Mouse (Mus musculus) olfactory bulb, adult 2 months (tissue): ENCODE measurements at regions not wholly inside any gene's neighbourhood (a gene's known extent, or its start where the extent isn't known, plus 50 kb on each side); places are given as distances from the start of the nearest gene placed in this dataset.

ENCODE experiments used
- H3K27ac ChIP-seq: fragments of 200-500 bp; 2 replicates; pipeline ENCODE4 v1.5.1; 2012; ENCODE audit warnings: low read depth, low read length; ENCODE audit not compliant: insufficient read depth
- H3K4me1 ChIP-seq: fragments of 200-500 bp; 2 replicates; pipeline ENCODE4 v1.6.1; 2012; ENCODE audit warnings: low read length; ENCODE audit not compliant: control insufficient read depth, insufficient read depth
- H3K4me3 ChIP-seq: fragments of 200-500 bp; 2 replicates; pipeline ENCODE4 v1.5.1; 2012; ENCODE audit warnings: mild to moderate bottlenecking, low read depth, low read length, moderate library complexity; ENCODE audit not compliant: insufficient read depth
- CTCF ChIP-seq: fragments of 200-500 bp; IDR thresholded peaks from 2 replicates; pipeline ENCODE4 v1.5.1; 2012; ENCODE audit warnings: low read depth, mild to moderate bottlenecking, low read length, moderate library complexity; ENCODE audit not compliant: insufficient read depth
- POLR2A ChIP-seq: fragments of 200-500 bp; IDR thresholded peaks from 2 replicates; pipeline ENCODE4 v1.6.1; 2012; ENCODE audit warnings: mild to moderate bottlenecking, low read depth, low read length, moderate library complexity; ENCODE audit not compliant: insufficient read depth
- WGBS: fragments of 180-500 bp; shearing (Covaris S2); methylation state at CpG from one replicate; pipeline ENCODE4 v1.1.7; 2018; 5-methylcytosine and 5-hydroxymethylcytosine counted together

- Histone ChIP-seq H3K4me1 (no peaks in the 10 kb centered on the region), H3K27ac (no peak overlapping the region), H3K4me3 (no peak overlapping the region)
- TF ChIP-seq POLR2A (no peak), CTCF (no peak)
- WGBS: 83% methylated on average over 8 of the region's 8 CpGs
Observed at GRCm38 (mm10) chr1:41887556-41887955, 808.0 kb upstream of the Pou3f3 start.

GRCm38 (mm10) chr1:41888213-41888612 lies 807.4 kb upstream of the Pou3f3 start:
- H3K4me1 ChIP-seq: no peaks in the 10 kb centered on the region
- TF ChIP-seq CTCF: no peak
- no peak for TF ChIP-seq POLR2A
- no peak overlapping the region for H3K27ac ChIP-seq
- 59% methylated on average over 2 of the region's 2 CpGs for WGBS
- no peak overlapping the region for H3K4me3 ChIP-seq

- Histone ChIP-seq H3K4me1 (no peaks in the 10 kb centered on the region), H3K27ac (no peak overlapping the region), H3K4me3 (no peak overlapping the region)
- 70% methylated on average over 5 of the region's 5 CpGs for WGBS
- TF ChIP-seq POLR2A: no peak
- no peak for TF ChIP-seq CTCF
Observed at GRCm38 (mm10) chr1:41888966-41889365, 806.6 kb upstream of the Pou3f3 start.

GRCm38 (mm10) chr1:41889940-41890339 lies 805.6 kb upstream of the Pou3f3 start:
- H3K27ac ChIP-seq: no peak overlapping the region
- no peak overlapping the region for H3K4me3 ChIP-seq
- TF ChIP-seq CTCF: no peak
- TF ChIP-seq POLR2A: no peak
- no peaks in the 10 kb centered on the region for H3K4me1 ChIP-seq
- WGBS: 71% methylated on average over 6 of the region's 6 CpGs

- Histone ChIP-seq H3K27ac (peak overlapping the region; percentile 57), H3K4me3 (0 out of 2 replicates have a peak overlapping the region, but pooled peaks have one; percentile 1), H3K4me1 (no peaks in the 10 kb centered on the region)
- WGBS: 41% methylated on average over 20 of the region's 20 CpGs
- TF ChIP-seq POLR2A: no peak
- no peak for TF ChIP-seq CTCF
Observed at GRCm38 (mm10) chr1:41890714-41891689, 804.6 kb upstream of the Pou3f3 start.

- Histone ChIP-seq H3K4me3 (no peak overlapping the region), H3K27ac (no peak overlapping the region)
- 30% methylated on average over 11 of the region's 11 CpGs for WGBS
Observed at GRCm38 (mm10) chr1:41891730-41892129, 803.8 kb upstream of the Pou3f3 start.

GRCm38 (mm10) chr1:41892376-41892775 lies 803.2 kb upstream of the Pou3f3 start:
- no peak overlapping the region for H3K27ac ChIP-seq
- H3K4me1 ChIP-seq: no peaks in the 10 kb centered on the region
- 61% methylated on average over 2 of the region's 2 CpGs for WGBS
- TF ChIP-seq POLR2A: no peak
- no peak for TF ChIP-seq CTCF
- no peak overlapping the region for H3K4me3 ChIP-seq

More at GRCm38 (mm10) chr1:41891730-41892129, 803.8 kb upstream of the Pou3f3 start:
- no peaks in the 10 kb centered on the region for H3K4me1 ChIP-seq
- no peak for TF ChIP-seq POLR2A
- TF ChIP-seq CTCF: no peak

- 28% methylated on average over 4 of the region's 4 CpGs for WGBS
- no peak for TF ChIP-seq POLR2A
- TF ChIP-seq CTCF: no peak
- Histone ChIP-seq H3K4me3 (no peak overlapping the region), H3K27ac (no peak overlapping the region), H3K4me1 (no peaks in the 10 kb centered on the region)
Observed at GRCm38 (mm10) chr1:41897768-41898330, 797.7 kb upstream of the Pou3f3 start.

- H3K27ac ChIP-seq: no peak overlapping the region
- TF ChIP-seq CTCF (no peak), POLR2A (no peak)
- WGBS: 91% methylated on average over 6 of the region's 6 CpGs
- H3K4me1 ChIP-seq: no peaks in the 10 kb centered on the region
- H3K4me3 ChIP-seq: no peak overlapping the region
Observed at GRCm38 (mm10) chr1:41900370-41900769, 795.2 kb upstream of the Pou3f3 start.
